Mouse (Mus musculus) cerebellum, postnatal 4 days (tissue): ENCODE measurements around the gene Btk.
A peak's percentile ranks its signal among the peaks of the same experiment; 100 is the strongest.

Source experiments
- DNase-seq, 2 experiments: peaks; one replicate each; pipeline ENCODE4 v3.0.0; 2022; ENCODE audit warnings: low spot score in 2 of 2, mixed read lengths in 1 of 2

The Btk gene

GRCm38 (mm10) chrX:134582888-134583669 is at the start of gene Btk:
TSS of gene Btk (minus strand) at chrX:134583570.
- no peak for DNase-seq

- no peak for DNase-seq
Measured at GRCm38 (mm10) chrX:134632710-134633109, 49.3 kb upstream of the Btk start.

GRCm38 (mm10) chrX:134628200-134628599 is 44.8 kb upstream of the Btk start:
- no peak for DNase-seq

- no peak for DNase-seq
Measured at GRCm38 (mm10) chrX:134623350-134623749, 40.0 kb upstream of the Btk start.

- no peak for DNase-seq
Measured at GRCm38 (mm10) chrX:134621685-134622084, 38.3 kb upstream of the Btk start.

- no peak for DNase-seq
Measured at GRCm38 (mm10) chrX:134620254-134620865, 37.0 kb upstream of the Btk start.

- DNase-seq = no peak
Measured at GRCm38 (mm10) chrX:134619695-134620094, 36.3 kb upstream of the Btk start.

GRCm38 (mm10) chrX:134614306-134614705 is 30.9 kb upstream of the Btk start:
- no peak for DNase-seq

- peak; percentile 22 to 43 for DNase-seq
Measured at GRCm38 (mm10) chrX:134612285-134612959, 29.1 kb upstream of the Btk start.

GRCm38 (mm10) chrX:134610984-134611383 is 27.6 kb upstream of the Btk start:
- no peak for DNase-seq

GRCm38 (mm10) chrX:134609472-134609871 is 26.1 kb upstream of the Btk start:
- no peak for DNase-seq

GRCm38 (mm10) chrX:134601380-134602120 is 18.2 kb upstream of the Btk start:
- DNase-seq = no peak

- peak; percentile 43 to 83 for DNase-seq
Measured at GRCm38 (mm10) chrX:134600659-134601379, 17.4 kb upstream of the Btk start, which contains the start of the genes Gla and Hnrnph2. TSS of gene Gla (minus strand) at chrX:134601125. TSS of gene Hnrnph2 (plus strand) at chrX:134601179.

- DNase-seq = no peak
Measured at GRCm38 (mm10) chrX:134599922-134600565, 16.7 kb upstream of the Btk start.

GRCm38 (mm10) chrX:134589836-134590235 is 6.5 kb upstream of the Btk start:
- no peak for DNase-seq

- DNase-seq = no peak
Measured at GRCm38 (mm10) chrX:134588997-134589396, 5.6 kb upstream of the Btk start.

- DNase-seq = no peak
Measured at GRCm38 (mm10) chrX:134588261-134588660, 4.9 kb upstream of the Btk start.

- DNase-seq = no peak
Measured at GRCm38 (mm10) chrX:134586447-134586846, 3.1 kb upstream of the Btk start.

- peak; percentile 74 to 91 for DNase-seq
Measured at GRCm38 (mm10) chrX:134585103-134586002, 2.0 kb upstream of the Btk start, which contains the start of gene Rpl36a. TSS of gene Rpl36a (plus strand) at chrX:134585654.

GRCm38 (mm10) chrX:134582270-134582669 is 1.1 kb downstream of the Btk start:
- DNase-seq = no peak
